Mouse (Mus musculus): ENCODE measurements around the gene Cfap73.
A peak's percentile ranks its signal among the peaks of the same experiment; 100 is the strongest.

The Cfap73 gene

DNA sequence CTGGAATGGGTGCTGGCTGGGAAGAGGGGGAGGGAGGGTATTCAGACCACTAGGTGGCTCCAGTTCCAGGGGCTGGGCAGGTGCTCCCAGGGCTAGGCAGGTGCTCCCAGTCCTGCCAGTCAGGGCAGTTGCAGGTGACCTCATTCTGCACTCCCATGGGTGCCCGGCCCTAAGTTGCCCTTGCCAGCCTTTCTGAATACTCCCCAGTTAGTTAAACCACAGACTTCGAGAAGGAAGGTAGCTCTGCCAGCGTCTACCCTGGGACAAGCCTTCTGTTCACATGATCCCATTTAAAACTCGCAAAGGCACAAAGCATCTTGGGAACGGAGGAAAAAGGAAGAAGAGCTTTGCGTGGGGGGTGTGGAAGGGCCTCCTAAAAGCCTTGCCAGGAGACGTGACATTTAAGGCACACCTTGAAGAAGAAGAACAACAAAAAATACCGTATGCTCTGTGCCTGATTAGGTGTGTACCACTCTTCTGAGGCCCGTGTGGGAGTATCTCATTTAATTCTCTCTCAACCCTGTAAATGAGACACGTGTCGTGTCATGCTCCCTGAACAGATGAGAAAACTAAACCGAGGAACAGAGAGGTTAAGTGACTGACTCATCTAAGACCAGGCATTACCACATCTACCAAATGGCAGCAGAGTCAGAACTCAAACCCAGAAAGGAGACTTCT, 13.9 kb upstream of the Cfap73 start:
- no peak for DNase-seq (ENCODE audit: extremely low read depth, low read depth, low spot score)

DNA sequence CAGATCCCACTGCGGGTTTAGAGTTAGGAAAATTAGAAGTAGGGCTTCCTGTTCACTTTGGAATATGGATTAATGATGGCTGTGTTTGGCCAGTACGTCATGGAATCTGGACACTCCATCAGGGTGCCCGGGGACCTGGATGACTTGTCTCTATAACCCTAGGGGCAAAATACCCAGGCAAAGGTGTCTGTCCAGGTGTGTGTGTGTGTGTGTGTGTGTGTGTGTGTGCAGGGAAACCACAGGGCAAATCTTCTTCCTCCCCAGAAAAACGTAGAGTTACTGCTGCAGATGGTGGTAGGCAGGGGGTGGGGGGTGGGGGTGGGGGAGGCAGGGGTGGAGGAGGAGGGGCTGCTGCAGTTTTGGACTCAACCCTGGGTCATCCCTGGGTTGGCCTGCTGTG, 13.3 kb upstream of the Cfap73 start:
- no peak for DNase-seq (ENCODE audit: extremely low read depth, low read depth, low spot score)

DNA sequence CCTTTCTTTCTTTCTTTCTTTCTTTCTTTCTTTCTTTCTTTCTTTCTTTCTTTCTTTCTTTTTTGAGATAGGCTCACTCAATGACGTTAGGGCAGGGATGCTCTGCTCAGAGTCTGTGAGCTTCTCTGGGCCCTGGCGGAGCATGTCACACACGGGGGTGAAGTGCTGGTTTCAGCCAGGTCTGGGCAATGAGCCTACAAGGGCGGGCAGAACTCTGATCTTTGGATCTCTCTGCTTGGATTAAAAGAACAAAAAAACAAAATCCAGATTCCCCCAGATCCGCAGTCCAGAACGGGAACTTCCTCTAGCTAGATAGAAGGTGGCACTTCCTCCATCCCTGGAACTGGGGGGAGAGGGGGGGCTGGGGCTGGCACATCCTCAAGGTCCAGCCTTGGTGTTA, 11.8 kb upstream of the Cfap73 start:
- no peak for DNase-seq (ENCODE audit: extremely low read depth, low read depth, low spot score)

DNA sequence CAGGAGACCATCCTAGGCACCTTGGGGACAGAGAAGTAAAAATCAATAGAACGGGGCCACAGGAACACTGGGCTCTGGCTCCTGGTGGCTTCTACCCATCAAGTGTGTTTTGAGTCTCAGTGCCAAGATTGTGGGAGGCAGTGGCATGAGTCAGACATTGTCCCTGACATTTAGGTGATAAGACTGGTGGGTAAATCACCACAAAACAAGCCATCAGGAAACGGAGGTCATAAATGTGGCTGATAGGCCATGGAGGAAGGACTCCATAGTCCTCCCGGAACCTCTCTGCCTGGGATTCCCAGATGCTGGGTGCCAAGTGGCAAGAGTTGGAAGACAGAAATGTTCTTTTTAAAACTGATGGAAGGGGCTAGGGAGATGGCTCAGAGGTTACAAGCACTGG, 10.2 kb upstream of the Cfap73 start:
- DNase-seq (ENCODE audit: extremely low read depth, low read depth, low spot score), result no peak

DNA sequence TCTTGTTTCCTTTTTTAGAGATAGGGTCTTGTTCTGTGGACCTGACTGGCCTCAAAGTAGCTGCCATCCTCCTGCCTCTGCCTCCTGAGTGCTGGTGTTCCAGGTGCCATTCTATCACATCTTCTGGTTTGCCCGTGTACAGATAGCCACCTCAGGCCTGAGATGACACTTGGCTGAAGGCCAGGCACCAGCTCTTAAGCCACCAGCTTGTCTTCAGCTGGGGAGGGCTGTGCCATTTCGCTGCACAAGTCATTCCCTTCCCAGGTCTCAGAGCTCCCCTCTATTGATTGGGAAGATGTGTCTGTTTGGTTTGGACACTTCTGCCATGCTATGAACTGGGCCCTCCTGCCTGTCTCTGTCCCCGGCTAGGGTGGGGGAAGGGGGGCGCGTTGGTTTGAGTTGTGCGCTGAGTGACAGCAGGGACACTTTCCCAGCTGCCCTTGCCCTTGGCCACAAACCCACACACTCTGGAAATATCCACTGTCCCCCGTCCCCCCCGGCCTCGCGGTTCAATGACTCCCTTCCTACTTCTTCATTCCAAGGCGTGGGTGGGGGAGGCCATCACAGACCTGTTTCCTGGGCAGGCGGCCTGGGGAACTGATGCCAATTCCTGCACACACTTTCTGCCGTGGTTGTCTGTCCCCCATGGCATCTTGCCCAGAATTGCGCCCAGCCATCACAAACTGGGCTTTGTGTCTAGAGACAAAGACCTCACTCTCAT, 9.5 kb upstream of the Cfap73 start:
- DNase-seq (ENCODE audit: extremely low read depth, low read depth, low spot score), result peak; percentile 37

DNA sequence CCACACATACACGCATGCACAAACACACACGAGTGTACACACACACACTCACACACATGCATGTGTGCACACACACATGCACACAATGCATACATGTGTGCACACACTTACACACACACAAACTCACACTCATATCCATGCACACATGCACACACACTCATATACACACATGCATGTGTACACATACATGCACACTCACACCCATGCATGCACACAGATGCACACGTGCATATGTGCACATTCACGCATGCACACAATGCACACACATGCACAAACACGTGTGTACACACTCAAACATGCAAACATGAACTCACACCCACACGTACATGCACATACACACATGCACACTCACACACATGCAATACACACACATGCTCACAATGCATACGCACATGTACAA, 6.1 kb upstream of the Cfap73 start:
- DNase-seq (ENCODE audit: extremely low read depth, low read depth, low spot score), result no peak

DNA sequence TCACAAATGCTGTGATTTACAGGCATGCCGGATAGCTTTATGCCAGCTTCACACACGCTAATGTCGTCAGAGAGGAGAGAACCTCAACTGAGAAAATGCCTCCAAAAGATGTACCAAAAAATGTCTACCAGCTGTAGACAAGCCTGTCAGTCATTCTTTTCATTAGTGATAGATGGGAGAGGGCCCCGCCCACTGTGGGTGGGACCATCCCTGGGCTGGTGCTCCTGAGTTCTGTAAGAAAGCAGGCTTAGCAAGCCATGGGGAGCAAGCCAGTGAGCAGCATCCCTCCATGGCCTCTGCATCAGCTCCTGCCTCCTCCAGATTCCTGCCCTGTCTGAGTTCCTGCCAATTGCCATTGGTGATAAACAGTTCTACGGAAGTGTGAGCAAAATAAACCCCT, 1.6 kb upstream of the Cfap73 start:
- DNase-seq (ENCODE audit: extremely low read depth, low read depth, low spot score), result no peak

DNA sequence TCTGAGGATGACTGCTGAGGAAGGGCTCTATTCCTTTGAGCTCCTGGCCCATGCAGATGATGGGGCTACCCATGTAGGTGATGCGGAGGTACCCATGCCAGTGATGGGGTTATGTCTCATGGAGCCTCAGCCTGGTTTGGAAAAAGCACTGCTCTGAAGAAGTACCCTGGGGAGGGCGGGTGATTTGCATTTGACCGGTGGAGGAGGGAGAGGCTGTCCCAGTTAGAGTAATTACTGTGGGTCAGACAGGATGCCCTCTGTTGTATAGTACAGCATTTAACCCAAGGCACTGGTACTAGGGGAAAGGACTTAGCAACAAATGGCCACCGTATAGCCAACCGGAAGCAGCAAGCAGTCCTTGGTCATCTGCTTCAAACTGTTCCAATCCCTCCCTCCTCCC, 825 bp upstream of the Cfap73 start:
- DNase-seq (ENCODE audit: extremely low read depth, low read depth, low spot score), result no peak

DNA sequence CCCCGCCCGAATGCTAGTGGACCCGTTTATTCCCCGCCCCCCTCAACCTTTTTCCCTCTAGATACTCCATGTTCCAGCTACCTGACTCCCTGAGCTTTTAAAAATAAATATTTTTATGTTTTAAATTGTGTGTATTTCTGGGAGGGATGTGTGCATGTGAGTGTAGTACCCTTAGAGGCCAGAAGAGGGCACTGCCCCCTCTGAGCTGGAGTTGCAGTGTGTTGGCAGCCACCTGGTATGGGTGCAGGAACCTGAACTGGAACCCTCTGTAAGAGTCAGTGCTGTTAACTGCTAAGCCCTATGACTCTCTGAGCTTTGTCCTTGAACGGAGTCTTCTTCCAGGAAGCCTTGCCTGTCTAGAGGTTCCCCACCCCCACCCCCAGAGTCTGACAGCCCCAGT, 2.1 kb downstream of the Cfap73 start:
- DNase-seq (ENCODE audit: extremely low read depth, low read depth, low spot score), result no peak

DNA sequence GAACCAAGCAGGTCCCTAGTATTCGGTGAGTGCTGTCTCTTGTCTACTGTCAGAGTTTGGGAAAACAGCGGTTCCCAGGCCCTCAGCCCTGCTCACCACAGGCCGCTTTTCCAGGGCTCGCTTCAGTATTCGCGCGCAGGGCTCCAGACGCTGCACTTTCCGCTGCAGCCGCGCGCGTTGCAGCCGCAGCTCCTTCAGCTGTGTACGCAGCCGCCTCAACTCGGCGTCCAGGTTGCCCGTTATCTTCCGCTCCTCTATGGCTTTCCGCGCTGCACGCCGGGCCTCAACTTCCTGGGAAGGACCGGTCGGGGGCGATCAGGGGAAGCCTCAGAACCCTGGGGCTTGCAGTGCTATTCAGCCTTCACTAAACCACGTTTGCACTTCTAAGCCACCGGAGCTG, 2.9 kb downstream of the Cfap73 start:
- DNase-seq (ENCODE audit: extremely low read depth, low read depth, low spot score), result no peak

DNA sequence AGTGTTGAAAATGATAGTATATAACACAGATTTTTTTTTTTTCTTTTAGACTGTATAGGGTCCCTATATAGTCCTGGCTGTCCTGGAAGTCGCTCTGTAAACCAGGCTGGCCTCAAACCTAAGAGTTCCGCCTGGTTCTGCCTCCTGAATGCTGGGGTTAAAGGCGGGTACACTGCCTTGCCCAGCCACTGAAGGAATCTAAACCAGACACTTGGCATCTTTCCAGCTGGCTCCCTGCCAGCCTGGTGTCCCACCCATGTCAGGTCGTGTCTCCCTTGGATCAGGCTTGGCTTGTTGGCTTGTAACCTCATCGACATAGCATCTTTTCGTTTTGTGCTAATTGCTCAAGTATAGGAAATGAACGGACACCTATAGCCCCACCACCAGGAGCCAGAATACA, 5.4 kb downstream of the Cfap73 start:
- no peak for DNase-seq (ENCODE audit: extremely low read depth, low read depth, low spot score)

DNA sequence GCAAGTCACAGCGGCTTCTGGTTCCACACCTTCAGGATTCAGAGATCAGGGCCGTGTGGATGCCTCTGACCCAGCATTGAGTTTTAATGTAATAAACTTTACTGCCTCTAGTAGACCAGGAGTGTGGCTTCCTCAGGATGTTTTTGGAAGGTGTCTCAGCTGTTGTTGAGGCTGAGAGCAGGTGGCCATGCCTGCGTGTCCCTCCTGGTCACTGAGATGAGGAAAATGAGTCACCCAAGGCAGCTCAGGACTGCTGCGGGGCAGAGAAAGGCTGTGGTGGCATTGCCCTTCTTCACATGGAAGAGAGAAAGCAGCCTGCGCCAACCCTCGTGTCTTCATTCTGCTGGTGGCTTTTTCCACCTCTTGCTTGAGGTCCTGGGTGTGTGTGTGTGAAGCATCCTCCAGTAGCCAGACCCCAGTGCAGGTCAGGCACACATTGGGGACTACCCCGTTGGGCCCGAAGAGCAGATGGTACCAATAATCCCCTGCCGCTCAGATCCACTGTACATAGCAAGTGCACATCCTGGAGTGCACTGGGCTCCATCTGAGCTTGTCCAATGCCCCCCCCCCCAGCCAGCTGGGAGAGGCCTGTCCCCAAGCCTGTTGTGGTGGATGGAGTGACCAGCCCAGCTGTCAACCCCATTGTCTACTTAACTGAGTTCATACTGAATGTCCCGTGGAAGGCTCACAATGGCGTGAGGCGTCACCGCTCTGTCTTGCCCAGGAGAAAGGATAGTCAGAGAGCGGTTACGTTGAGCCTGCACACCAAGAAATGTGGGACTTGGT, 6.3 kb downstream of the Cfap73 start:
- no peak for DNase-seq (ENCODE audit: extremely low read depth, low read depth, low spot score)

DNA sequence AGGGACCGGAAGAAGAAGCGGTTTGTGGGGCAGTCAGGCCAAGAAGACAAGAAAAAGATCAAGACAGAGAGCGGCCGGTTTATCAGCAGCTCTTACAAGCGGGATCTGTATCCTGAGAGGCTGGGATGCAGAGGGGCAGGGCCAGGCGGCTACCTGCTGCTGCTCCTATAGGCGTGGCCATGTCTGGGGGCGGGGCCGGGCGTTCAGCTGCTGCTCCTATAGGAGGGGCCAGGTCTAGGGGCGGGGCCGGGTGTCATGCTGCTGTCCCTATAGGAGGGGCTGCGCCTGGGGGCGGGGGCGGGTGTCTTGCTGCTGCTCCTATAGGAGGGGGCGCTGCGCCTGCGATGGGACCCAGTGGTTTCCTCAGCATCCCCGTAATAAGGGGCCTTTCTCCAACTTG, 7.6 kb downstream of the Cfap73 start:
- DNase-seq (ENCODE audit: extremely low read depth, low read depth, low spot score), result no peak

DNA sequence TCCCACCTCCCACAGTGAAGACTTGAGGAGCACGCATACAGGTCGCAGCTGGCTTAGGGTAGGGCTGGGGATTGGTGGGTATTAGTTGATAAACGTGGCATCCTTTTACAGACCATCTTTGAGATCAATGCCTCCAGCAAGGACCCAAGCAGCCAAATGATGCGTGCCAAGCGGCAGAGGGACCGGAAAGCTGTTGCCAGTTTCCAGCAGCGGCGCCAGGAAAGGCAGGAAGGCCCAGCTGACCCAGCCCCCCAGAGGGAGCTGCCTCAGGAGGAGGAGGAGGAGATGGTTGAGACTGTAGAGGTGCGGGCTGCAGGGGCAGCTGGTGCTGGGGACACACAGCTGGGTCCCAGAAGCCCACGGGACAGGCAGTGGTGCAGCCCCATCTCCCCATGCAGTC, 9.6 kb downstream of the Cfap73 start:
- DNase-seq (ENCODE audit: extremely low read depth, low read depth, low spot score), result no peak

DNA sequence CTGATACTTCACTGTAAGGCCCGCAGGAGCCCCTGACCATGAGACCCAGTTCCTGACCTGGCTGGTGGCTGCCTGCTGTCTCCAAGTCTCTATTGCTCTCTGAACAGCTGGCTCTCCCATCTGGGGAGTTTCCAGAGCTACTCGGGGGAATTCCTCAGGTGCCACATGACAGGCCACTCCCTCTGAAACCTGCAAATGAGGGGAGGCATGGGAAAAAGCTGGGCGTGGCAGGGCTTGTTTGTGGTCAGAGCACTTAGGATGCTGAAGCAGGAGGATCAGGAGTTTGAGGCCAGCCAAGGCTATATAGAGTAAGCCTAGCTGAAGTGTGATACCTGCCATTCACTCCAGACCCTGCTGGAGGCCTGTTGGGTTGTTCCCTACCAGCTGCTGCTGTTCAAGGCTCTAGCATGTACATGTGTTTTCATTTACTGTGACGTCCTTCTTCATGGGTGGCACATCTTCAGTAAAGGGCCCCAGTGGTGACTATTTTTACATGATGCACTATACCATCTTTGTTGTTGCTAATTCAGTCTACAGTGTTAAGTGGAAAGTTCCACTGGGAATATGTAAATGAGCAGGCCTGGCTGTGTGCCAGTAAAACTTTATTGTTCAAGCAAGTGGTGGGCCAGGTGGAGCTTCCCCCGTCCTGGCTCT, 11.7 kb downstream of the Cfap73 start:
- no peak for DNase-seq (ENCODE audit: extremely low read depth, low read depth, low spot score)

DNA sequence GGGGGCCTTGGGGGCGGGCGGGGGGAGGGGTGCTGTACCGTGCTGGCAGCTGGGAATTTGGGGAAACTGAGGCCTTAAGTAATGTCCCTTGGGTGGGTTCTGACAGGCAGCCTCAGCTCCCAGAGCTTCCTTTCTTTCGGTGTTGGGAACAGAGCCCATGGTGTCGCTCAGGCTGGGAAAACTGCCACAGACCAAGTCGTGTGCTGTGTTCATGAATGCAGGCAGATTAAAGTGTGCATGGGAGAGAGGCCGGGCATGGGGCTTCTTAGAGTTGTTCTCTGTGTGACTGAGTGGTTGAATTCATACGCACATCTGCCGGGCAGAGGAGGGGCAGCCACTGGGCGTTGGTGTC, 12.2 kb downstream of the Cfap73 start:
- DNase-seq (ENCODE audit: extremely low read depth, low read depth, low spot score), result no peak

DNA sequence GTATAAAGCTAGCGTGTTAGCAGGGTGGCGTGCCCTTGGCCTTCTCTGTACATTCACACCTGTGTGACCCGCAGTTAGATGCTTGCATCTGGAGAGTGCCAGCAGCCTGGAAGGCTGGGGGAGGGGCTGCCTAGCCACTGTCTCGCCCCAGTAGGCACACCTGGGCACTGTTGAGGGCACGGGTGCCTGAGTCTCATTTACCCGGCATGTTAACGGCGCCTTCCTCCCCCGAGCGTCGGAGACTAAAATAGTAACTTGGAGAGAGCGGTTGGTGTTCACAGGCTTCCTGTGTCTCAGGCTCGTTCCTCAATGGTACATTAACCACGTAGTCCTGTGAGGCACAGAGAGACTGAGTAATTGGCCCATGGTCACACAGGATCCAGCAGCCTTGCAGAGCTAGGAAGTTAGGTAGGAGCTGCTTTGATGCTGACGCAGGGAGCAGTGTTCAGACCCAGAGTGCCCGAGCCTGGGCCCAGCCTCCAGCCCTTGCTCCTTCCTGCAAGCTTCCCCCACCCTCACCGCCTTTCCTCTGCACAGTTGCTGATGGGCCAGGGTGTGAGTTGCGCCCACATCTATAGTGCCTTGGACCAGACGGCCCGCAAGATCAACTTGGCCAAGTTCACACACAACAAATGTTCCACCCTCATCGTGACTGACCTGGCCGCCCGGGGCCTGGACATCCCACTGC, 12.8 kb downstream of the Cfap73 start:
- no peak for DNase-seq (ENCODE audit: extremely low read depth, low read depth, low spot score)

DNA sequence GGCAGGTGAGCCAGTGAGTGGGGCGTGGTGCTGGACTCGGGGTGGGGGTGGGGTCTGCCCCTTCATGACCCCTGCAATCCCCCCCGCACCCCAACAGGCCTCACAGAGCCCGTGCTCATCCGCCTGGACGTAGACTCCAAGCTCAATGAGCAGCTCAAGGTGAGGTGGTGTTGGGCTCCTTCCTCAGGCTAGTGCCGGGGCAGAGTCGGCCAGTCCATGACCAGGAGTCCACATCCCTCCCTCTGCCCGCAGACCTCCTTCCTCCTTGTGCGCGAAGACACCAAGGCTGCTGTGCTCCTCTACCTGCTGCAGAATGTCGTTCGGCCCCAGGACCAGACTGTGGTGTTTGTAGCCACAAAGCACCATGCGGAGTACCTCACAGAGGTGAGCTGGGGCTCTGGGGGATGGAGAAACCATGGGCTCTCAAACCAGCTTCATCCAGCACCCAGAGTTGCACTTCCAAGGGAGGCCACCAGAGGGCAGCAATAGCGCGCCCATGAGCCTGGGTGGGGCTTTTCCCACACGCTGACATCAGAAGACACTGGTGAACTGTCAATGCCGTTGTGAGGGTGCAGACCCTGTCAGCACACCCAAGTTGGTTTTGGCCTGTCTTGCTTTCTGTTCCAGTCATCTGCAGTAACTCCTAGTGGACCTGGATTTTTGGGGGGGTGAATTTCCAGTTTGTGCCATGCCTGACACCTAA, 13.5 kb downstream of the Cfap73 start:
- DNase-seq (ENCODE audit: extremely low read depth, low read depth, low spot score), result no peak

DNA sequence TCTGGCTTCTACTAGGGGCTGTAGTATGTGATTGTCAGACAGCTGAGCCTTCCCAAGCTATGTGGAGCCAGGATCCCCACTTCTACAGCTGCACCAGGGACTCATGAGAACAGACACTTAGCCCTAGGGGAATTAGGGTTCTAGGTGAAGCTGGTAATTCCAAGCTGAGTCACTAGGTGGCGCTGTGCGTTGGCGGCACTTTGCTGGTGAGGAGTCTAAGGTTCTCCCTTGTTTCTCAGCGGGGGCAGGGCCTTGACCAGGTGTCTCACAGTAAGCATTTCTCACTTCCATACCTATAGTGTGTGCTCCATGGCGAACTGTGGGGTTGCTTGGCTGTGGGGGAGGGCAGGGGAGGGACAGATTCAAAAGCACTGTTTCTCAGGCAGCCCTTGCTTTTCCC, 14.8 kb downstream of the Cfap73 start:
- no peak for DNase-seq (ENCODE audit: extremely low read depth, low read depth, low spot score)

DNA sequence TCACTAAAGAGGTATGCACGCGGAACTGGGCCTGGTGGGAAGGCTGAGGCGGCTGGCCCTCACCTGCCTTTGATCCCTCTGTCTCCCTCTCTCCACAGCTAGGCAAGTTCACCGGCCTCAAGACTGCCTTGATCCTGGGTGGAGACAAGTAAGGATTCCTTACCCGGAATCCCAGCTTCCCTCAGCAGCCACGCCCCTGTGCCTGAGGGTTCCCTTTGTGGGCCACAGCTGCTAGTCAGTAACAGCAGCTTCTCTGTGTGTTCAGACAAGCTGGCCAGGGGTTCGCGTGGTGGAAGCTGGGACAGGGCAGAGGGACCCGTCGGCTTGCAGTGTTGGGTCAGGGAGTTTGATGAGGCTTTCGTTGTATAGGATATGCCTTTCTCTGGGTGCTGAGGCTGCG, 15.3 kb downstream of the Cfap73 start:
- DNase-seq (ENCODE audit: extremely low read depth, low read depth, low spot score), result no peak

DNA sequence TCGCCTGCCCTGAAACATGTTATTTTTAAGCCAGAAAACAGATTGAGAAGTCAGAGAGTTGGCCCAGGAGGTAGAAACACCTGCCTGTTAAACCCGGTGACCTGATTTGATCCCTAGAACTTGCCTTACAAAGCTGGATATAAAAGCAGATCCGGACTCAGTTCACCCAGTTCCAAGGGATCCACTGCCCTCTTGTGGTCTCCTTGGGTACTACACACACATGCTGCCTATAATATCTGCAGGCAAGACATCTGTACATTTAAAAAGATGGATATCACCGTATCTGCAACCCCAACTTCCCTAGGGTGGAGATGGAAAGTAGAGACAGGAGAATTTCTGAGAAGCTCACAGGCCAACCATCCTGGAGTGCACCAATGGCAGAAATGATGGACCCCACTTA, 18.1 kb downstream of the Cfap73 start:
- DNase-seq (ENCODE audit: extremely low read depth, low read depth, low spot score), result no peak
